Mouse (Mus musculus): ENCODE results near the gene Wap.

Wap gene

GRCm38 (mm10) chr11:6597523-6597922, 40.9 kb downstream of the Wap start:
- no peak for DNase-seq (ENCODE audit: low spot score in 2 of 2)

GRCm38 (mm10) chr11:6596616-6597015, 41.8 kb downstream of the Wap start:
- DNase-seq (ENCODE audit: low spot score in 2 of 2): no peak

GRCm38 (mm10) chr11:6596205-6596604, 42.2 kb downstream of the Wap start:
- DNase-seq (ENCODE audit: low spot score in 2 of 2): no peak

- no peak for DNase-seq (ENCODE audit: low spot score in 2 of 2)
These were observed 43.1 kb downstream of the Wap start for GRCm38 (mm10) chr11:6595339-6595738.

- DNase-seq (ENCODE audit: low spot score in 2 of 2): no peak
These were observed 43.6 kb downstream of the Wap start for GRCm38 (mm10) chr11:6594845-6595244.

GRCm38 (mm10) chr11:6593406-6593805, 45.0 kb downstream of the Wap start:
- no peak for DNase-seq (ENCODE audit: low spot score in 2 of 2)

- DNase-seq (ENCODE audit: low spot score in 2 of 2): no peak
These were observed 47.3 kb downstream of the Wap start for GRCm38 (mm10) chr11:6590933-6591675.

GRCm38 (mm10) chr11:6589838-6590237, 48.6 kb downstream of the Wap start:
- DNase-seq (ENCODE audit: low spot score in 2 of 2): no peak

GRCm38 (mm10) chr11:6588295-6588694, 50.1 kb downstream of the Wap start:
- DNase-seq (ENCODE audit: low spot score in 2 of 2): no peak

- DNase-seq (ENCODE audit: low spot score in 2 of 2): no peak
These were observed 51.0 kb downstream of the Wap start for GRCm38 (mm10) chr11:6587249-6587940.

- DNase-seq (ENCODE audit: low spot score in 2 of 2): no peak
These were observed 51.8 kb downstream of the Wap start for GRCm38 (mm10) chr11:6586660-6587059.

- no peak for DNase-seq (ENCODE audit: low spot score in 2 of 2)
These were observed 52.7 kb downstream of the Wap start for GRCm38 (mm10) chr11:6585748-6586147.
